Mouse (Mus musculus) heart, embryonic 12.5 days (tissue): ENCODE measurements around the gene Trnau1ap. TPM values are rescaled to one million over a fixed set of nuclear protein-coding genes. Genes with fewer than 3 reads are reported as not detected.
"Not testable (repeated sequence)": the region's sequence is repeated elsewhere in the genome, so short reads cannot be mapped to it uniquely, and the experiment has no call there.

Source experiments
- ATAC-seq: fragments of 200-750 bp; cut with Nextera tagmentation; 2 replicates; pipeline ENCODE4 v1.8.0; 2017; ENCODE audit warnings: moderate TSS enrichment, moderate library complexity; ENCODE audit not compliant: insufficient number of reproducible peaks, low FRiP score
- H3K27ac ChIP-seq: fragments of 300-500 bp; sonication (generic); 2 replicates; pipeline ENCODE4 v1.5.1; 2016; ENCODE audit warnings: mild to moderate bottlenecking, moderate library complexity; ENCODE audit not compliant: poor library complexity, severe bottlenecking
- H3K27me3 ChIP-seq: fragments of 300-500 bp; sonication (generic); replicated peaks from 2 replicates; pipeline ENCODE4 v1.6.1; 2016; ENCODE audit warnings: mild to moderate bottlenecking, moderate library complexity
- H3K36me3 ChIP-seq: fragments of 300-500 bp; sonication (generic); 2 replicates; pipeline ENCODE4 v1.6.1; 2016; ENCODE audit warnings: mild to moderate bottlenecking, moderate library complexity
- H3K4me1 ChIP-seq: fragments of 300-500 bp; sonication (generic); replicated peaks from 2 replicates; pipeline ENCODE4 v1.6.1; 2016; ENCODE audit warnings: mild to moderate bottlenecking
- H3K4me2 ChIP-seq: fragments of 300-500 bp; sonication (generic); 2 replicates; pipeline ENCODE4 v1.6.1; 2016; ENCODE audit warnings: mild to moderate bottlenecking, moderate library complexity
- H3K4me3 ChIP-seq: fragments of 300-500 bp; sonication (generic); 2 replicates; pipeline ENCODE4 v1.5.1; 2016; ENCODE audit warnings: mild to moderate bottlenecking
- H3K9ac ChIP-seq: fragments of 300-500 bp; sonication (generic); 2 replicates; pipeline ENCODE4 v1.6.1; 2016; ENCODE audit warnings: mild to moderate bottlenecking, moderate library complexity
- H3K9me3 ChIP-seq: fragments of 300-500 bp; sonication (generic); replicated peaks from 2 replicates; pipeline ENCODE4 v1.6.1; 2016; ENCODE audit warnings: mild to moderate bottlenecking, moderate library complexity
- WGBS: fragments of 180-500 bp; shearing (Covaris S2); methylation state at CpG from one replicate; pipeline ENCODE4 v1.1.7; 2016; 5-methylcytosine and 5-hydroxymethylcytosine counted together
- polyA plus RNA-seq: library from polyadenylated mRNA; unstranded; fragments of >200 nt; fragmentation: Nextera tagmentation; extraction: Ambion mirVana; gene quantifications from 2 replicates; pipeline ENCODE4 v1.2.1, GENCODE M21; 2016

The Trnau1ap gene
- polyA plus RNA-seq, 1 experiment from 2014 or later = 68.5 TPM

DNA sequence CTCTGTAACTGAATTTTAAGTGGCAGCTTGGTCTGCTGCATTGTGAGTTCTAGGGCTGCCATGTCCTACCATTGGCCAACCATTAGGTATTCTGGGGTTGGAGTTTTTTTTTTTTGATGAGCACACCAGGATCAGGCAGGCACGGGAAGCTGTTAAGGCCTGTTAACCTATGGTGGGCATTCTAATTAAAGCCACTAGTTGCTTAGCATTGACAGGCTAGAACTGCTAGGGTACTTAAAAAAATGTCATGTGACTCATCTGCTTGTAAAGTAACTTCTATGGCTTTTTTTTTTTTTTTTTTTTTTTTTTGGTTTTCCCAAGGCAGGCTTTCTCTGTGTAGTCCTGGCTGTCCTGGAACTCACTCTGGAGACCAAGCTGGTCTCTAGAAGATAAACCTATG, 18.1 kb downstream of the Trnau1ap start:
- peaks cover 52% of the 10 kb centered on the region for H3K36me3 ChIP-seq
- 45% methylated on average over 1 of the region's 1 CpGs for WGBS
- H3K9ac ChIP-seq = no peak overlapping the region
- H3K9me3 ChIP-seq = no peaks in the 10 kb centered on the region
- H3K27me3 ChIP-seq = no peaks in the 10 kb centered on the region
- H3K4me2 ChIP-seq = no peak overlapping the region
- H3K4me3 ChIP-seq = no peak overlapping the region
- no peak overlapping the region for H3K27ac ChIP-seq
- no peak for ATAC-seq
- H3K4me1 ChIP-seq = peaks cover 14% of the 10 kb centered on the region

DNA sequence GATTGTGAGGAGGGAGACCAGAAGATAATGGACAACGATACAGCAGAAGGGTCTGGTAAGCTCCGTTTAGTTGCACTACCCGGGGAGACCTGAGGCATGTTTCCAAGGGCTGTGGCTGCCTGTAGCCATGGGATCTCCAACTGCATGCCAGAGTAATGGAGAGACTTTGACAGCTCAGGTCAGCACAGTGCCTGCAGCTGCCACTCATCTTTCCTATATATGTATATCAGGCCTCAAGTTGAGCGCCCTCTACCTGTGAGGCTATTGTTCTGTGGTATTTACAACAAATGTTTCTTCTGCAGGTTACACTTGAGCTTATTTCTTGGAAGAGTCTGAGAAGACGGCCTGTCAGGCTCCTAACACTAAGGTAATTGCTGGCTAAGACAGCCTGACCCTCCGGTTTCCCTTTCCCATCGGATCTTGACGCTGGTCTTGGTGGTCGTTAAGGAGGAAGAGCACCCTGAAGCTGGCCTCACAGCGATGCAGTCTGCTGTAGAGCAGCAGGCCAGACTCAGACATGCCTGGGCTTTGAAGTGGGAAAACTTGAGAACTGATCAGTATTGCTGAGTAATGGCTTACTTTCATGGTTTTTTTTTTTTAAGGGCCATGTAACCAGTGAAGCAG, 19.4 kb downstream of the Trnau1ap start:
- H3K27ac ChIP-seq = peak overlapping the region; percentile 82
- peak overlapping the region; percentile 88 for H3K9ac ChIP-seq
- ATAC-seq = no peak
- peaks cover 46% of the 10 kb centered on the region for H3K36me3 ChIP-seq
- WGBS = 32% methylated on average over 10 of the region's 10 CpGs
- H3K4me1 ChIP-seq = peaks cover 8% of the 10 kb centered on the region
- H3K4me2 ChIP-seq = peak overlapping the region; percentile 84
- H3K9me3 ChIP-seq = no peaks in the 10 kb centered on the region
- H3K4me3 ChIP-seq = peak overlapping the region; percentile 72
- H3K27me3 ChIP-seq = no peaks in the 10 kb centered on the region

DNA sequence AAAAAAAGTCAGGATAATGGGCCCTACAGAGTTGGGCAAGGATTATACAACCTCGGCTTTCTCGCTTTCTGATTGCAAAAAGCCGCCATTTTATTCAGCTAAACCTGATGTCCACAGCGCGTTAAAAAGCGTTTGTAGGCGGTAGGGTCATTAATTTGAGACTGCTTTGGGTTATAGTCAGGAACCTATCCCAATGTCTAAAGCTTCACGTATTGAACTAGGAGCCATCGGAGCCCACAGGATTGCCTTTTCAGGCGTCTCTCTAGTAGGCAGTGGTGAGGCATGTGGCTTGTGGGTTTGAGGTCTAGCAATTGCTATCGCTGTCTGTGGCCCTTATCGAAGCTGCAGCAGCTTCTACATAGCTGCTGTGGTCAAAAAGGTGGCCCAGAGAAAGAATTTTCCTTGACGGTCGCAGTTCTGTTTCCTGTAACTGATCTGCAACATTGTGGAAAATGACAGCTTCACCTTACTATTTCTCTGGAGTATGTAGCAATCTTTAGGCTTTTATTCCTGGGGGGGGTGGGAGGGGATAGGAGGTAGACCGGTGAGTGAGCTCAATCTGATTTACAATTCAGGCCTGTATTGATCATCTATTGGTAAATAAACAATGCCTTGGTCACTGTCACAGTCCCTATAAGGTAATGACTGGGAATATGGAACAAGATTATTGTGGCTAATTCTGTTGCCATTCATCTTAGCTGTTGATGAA, 20.0 kb downstream of the Trnau1ap start:
- Histone ChIP-seq H3K27me3 (no peaks in the 10 kb centered on the region), H3K36me3 (peaks cover 46% of the 10 kb centered on the region), H3K4me1 (peaks cover 8% of the 10 kb centered on the region), H3K9me3 (no peaks in the 10 kb centered on the region), H3K9ac (peak overlapping the region; percentile 88), H3K4me3 (peak overlapping the region; percentile 72), H3K4me2 (peak overlapping the region; percentile 84), H3K27ac (peak overlapping the region; percentile 82)
- ATAC-seq = no peak
- WGBS = under 1% methylated on average over 15 of the region's 15 CpGs

DNA sequence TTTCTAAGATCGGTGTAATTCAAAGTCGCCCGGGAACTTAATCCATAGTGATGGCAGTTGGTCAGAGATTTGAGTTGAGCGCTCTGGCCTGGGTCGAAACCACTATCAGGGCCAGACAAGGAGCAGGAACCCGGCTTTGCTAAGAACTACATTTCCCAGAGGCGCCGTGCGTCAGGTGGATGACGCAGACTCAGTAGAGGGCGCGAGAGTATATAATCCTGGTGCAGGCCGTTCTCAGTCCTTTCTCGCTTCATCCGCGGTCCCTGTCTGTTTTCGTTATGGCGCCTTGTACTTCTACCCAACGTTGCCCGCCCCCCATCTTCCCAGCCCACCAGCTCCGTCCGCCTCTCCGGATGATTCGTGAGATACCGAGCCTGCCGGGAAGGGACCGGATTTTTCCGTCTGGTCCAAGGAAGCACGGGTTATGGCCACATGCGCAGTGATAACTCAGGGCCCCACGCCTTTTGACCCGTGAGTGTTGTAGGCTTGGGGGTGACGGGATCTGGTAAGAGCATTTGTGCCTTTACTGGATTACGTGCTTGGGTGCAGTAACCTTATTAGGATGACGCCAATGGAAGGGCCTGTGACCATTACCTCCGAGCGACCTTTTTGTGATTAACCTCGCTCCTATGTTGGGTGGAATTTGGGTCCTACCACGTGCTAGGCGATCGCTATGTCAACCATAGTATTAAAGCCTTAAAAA, 20.8 kb downstream of the Trnau1ap start:
- H3K4me3 ChIP-seq = peak overlapping the region; percentile 72
- WGBS = under 1% methylated on average over 41 of the region's 41 CpGs
- H3K27ac ChIP-seq = peak overlapping the region; percentile 82
- no peaks in the 10 kb centered on the region for H3K9me3 ChIP-seq
- peak overlapping the region; percentile 88 for H3K9ac ChIP-seq
- peaks cover 39% of the 10 kb centered on the region for H3K36me3 ChIP-seq
- no peaks in the 10 kb centered on the region for H3K27me3 ChIP-seq
- peaks cover 8% of the 10 kb centered on the region for H3K4me1 ChIP-seq
- peak; percentile 94 for ATAC-seq
- H3K4me2 ChIP-seq = peak overlapping the region; percentile 84

DNA sequence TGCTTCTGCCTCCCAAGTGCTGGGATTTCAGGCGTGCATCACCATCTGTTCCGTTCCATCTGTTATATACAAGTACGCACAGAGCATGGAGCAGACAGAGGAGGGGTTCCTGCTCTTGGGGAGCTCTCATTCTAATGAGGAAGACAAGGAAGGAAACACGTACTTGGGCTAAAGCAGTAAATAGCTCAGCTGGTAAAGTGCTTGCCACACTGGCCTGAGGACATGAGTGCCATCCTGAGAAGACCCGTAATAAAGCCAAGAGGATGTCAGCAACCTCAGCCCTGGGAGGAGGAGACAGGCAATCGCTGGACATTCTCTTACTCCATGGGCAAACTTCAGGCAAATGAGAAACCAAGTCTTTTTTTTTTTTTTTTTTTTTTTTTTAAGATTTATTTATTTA, 23.3 kb downstream of the Trnau1ap start:
- H3K9ac ChIP-seq = no peak overlapping the region
- WGBS = 77% methylated on average over 6 of the region's 6 CpGs

DNA sequence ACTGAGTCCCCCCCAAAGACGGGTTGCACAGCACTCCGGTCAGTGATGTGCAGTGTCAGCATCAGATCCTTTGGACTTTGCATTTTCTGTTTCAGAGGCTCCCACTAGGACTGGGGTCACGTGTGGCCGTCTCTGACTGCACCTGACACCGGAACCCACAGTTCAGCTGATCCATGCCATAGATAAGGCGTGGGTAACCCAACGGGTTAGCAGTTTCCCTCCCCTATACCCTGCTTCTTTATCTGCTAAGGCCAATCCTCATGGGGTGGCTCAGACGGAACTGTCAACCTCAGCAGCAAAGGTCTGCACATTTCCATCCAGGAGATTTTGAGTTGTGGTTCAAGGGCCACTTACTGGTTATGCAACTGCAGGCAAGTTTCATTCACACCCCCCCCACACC, 24.1 kb downstream of the Trnau1ap start:
- Histone ChIP-seq H3K9me3 (no peaks in the 10 kb centered on the region), H3K4me2 (no peak overlapping the region), H3K4me3 (no peak overlapping the region), H3K4me1 (peaks cover 23% of the 10 kb centered on the region), H3K27me3 (no peaks in the 10 kb centered on the region), H3K36me3 (peaks cover 9% of the 10 kb centered on the region), H3K9ac (no peak overlapping the region), H3K27ac (no peak overlapping the region)
- 70% methylated on average over 8 of the region's 8 CpGs for WGBS
- no peak for ATAC-seq

More for the DNA sequence above, 23.3 kb downstream of the Trnau1ap start:
- Histone ChIP-seq H3K9me3 (no peaks in the 10 kb centered on the region), H3K4me2 (no peak overlapping the region), H3K4me1 (peaks cover 23% of the 10 kb centered on the region), H3K27ac (no peak overlapping the region), H3K36me3 (peaks cover 16% of the 10 kb centered on the region), H3K4me3 (no peak overlapping the region), H3K27me3 (no peaks in the 10 kb centered on the region)
- ATAC-seq = no peak

DNA sequence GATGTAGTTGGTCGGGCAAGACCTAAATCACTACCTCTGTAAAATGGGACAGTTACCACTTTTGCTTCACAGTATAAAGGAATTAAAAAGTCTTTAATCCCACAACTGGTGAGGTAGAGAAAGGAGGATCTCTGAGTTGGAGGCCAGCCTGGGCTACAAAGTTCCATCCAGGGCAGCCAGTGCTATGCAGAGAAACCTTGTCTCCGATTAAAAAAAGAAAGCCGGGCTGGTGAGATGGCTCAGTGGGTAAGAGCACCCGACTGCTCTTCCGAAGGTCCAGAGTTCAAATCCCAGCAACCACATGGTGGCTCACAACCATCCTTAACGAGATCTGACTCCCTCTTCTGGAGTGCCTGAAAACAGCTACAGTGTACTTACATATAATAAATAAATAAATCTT, 25.9 kb downstream of the Trnau1ap start:
- WGBS = 39% methylated on average over 6 of the region's 6 CpGs
- H3K4me3 ChIP-seq = peak overlapping the region; percentile 63
- not testable (repeated sequence) for H3K27ac ChIP-seq, H3K9me3 ChIP-seq, ATAC-seq, H3K36me3 ChIP-seq, H3K27me3 ChIP-seq
- H3K9ac ChIP-seq = peak overlapping the region; percentile 77; the same call in 1 of the 2 replicates
- peaks cover 15% of the 10 kb centered on the region for H3K4me1 ChIP-seq
- peak overlapping the region; percentile 90 for H3K4me2 ChIP-seq

DNA sequence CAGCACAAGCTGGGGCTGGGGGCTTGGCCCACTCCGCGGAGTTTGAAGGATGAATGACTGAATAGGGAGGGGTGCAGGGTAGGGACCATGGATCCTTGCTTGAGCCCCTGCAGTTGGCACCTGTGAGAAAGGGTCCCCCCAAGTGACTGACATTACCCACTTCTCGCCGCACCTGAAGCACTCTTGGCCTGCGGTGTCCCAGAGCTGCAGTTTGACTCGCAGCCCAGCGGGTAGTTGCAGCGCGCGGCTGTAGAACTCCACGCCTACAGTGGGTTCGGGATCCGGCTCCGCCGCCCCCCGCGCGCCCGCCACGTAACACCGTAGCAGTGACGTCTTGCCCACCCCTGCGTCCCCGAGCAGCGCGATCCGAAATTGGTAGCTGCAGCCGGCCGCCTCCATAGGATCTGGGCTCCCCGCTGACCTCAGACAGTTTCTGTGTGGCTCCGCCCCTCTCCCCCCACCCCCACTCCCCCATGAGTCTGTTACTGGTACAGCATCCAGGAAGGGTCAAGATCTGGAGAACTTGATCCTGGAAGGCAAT, 26.3 kb downstream of the Trnau1ap start, which contains the start of gene Rab42:
Gene Rab42, minus strand, starts transcription at position 447 of the 541 bp plus-strand sequence.
- peak within 1 kb of the TSS; percentile 90 for H3K4me2 ChIP-seq

DNA sequence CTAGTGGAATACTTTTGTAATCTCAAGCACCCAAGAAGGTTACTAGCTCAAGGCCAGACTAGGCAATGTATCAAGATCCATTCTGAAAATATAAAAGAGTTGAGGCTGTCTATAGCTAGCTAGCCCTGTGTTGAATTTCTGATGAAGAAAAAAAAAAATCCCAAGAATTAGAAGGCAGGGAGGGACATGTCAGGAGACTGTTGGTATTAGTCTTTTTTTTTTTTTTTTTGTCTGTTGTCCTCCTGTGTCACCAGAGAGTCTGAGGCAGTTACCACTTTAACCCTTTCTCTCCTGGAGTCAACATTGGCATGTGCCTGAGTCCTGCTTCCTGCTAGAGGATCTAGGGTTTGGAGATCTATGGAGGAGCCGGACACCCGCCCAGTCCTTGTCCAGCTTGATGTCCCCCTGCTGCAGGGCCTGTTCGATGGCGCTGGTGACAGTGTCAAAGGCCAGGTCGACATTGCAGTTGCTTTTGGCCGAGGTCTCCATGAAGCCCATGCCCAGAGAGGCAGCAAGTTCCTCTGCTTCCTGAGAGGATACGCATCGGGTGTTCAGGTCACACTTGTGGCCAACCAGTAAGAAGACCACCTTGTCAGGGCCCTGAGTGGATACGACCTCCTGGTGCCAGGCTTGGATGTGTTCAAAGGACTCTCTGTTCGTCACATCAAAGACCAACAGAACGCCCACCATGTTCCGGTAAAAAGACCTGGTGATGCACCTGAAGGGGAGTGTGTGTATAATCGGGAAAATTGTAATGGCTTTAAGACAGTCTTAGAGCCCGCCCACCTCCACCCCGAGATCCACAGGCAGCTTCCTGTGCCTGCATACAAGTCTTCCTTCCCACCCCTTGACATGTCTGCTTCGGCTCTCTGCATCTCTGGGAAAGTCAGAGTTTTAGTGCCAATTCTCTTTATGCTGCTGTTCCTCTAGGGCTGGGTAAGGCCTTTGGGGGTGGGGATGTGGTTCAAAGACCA, 27.1 kb downstream of the Trnau1ap start:
- 65% methylated on average over 16 of the region's 16 CpGs for WGBS
- H3K27ac ChIP-seq = no peak overlapping the region
- peaks cover 15% of the 10 kb centered on the region for H3K4me1 ChIP-seq

More for the DNA sequence above, 26.3 kb downstream of the Trnau1ap start, which contains the start of gene Rab42:
- Histone ChIP-seq H3K9ac (peak within 1 kb of the TSS; percentile 77), H3K36me3 (no peaks in the 10 kb centered on the region), H3K4me1 (peaks cover 15% of the 10 kb centered on the region), H3K27ac (no peak within 1 kb of the TSS), H3K27me3 (no peaks in the 10 kb centered on the region), H3K4me3 (peak within 1 kb of the TSS; percentile 63), H3K9me3 (no peaks in the 10 kb centered on the region)
- peak; percentile 69 for ATAC-seq
- 3% methylated on average over 31 of the region's 31 CpGs for WGBS

DNA sequence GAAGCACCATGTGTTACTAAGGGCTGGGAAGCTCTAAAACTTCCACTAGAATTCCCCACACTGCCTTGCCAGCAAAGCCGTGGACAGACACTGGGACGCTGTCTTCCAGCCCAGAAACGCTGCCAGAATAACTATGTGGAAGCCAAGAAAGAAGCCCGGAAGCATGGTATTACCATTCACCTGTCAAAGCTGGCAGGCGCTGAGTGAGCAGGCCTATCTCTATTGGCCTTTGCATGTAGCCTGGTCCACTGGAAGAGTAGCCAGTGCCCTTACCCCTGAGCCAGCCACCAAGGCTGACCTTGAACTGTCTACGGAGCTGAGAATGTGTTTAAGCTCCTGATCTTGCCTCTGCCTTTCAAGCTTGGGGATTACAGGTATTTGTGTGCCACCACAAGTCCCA, 27.9 kb downstream of the Trnau1ap start:
- Histone ChIP-seq H3K9ac (no peak overlapping the region), H3K27me3 (no peaks in the 10 kb centered on the region), H3K4me1 (peaks cover 15% of the 10 kb centered on the region), H3K4me3 (no peak overlapping the region), H3K36me3 (no peaks in the 10 kb centered on the region), H3K27ac (peak overlapping the region; percentile 27; the same call in 1 of the 2 replicates), H3K9me3 (no peaks in the 10 kb centered on the region), H3K4me2 (no peak overlapping the region)
- WGBS = 67% methylated on average over 6 of the region's 6 CpGs
- ATAC-seq = no peak

More for the DNA sequence above, 27.1 kb downstream of the Trnau1ap start:
- Histone ChIP-seq H3K4me2 (peak overlapping the region; percentile 90), H3K9ac (peak overlapping the region; percentile 77), H3K36me3 (no peaks in the 10 kb centered on the region), H3K27me3 (no peaks in the 10 kb centered on the region), H3K9me3 (no peaks in the 10 kb centered on the region), H3K4me3 (peak overlapping the region; percentile 63)
- ATAC-seq = no peak
